In the genomic region with DNA sequence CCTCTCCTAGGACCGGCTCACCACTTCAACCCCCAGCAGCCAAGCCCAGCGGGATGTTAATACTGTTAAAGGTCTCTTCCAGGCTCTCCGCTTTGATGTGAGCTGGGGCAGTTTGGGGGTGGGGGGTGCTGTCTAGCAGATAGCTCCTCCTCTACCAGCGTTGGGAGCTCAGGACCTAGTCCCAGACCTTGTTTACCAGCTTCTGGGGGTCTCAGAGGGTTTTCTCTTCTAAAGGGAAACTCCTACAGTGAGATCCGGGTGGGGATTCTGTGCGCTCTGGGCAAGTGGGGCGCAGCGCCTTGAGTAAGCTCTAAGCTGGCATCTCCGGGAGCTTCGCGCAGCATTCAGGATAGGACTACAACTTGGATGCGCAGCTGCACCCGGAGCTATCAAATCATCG, we compare ENCODE assay signal across 17 mouse cellular contexts. TPM values are rescaled to one million over a fixed set of nuclear protein-coding genes. Genes with fewer than 3 reads are reported as not detected.
DNase-seq lines count a peak whose midpoint lies in the region; ATAC-seq and TF ChIP-seq lines count a peak whose summit lies in the region.
"Had no signal": no experiment of that assay in that cellular context is flagged by ENCODE, and none has a peak within 500 bp of the region (broad histone marks: within the 10 kb centered on the region; RNA-seq: fewer than 3 reads in every experiment).

No protein-coding gene starts in this region.

- H3K36me3 ChIP-seq in forebrain, embryonic 12.5 days (replicated peaks), result no peaks in the 10 kb centered on the region
- no peaks in the 10 kb centered on the region for H3K36me3 ChIP-seq in forebrain, embryonic 11.5 days (ENCODE audit: control insufficient read depth, insufficient read depth, low read length)
- H3K36me3 ChIP-seq in hindbrain, postnatal 0 days (ENCODE audit: insufficient read depth, low read length), result no peaks in the 10 kb centered on the region
- H3K36me3 ChIP-seq in hindbrain, embryonic 13.5 days, result no peaks in the 10 kb centered on the region
- H3K36me3 ChIP-seq in midbrain, embryonic 12.5 days, result no peaks in the 10 kb centered on the region
- H3K36me3 ChIP-seq: lung, embryonic 15.5 days; neural tube, embryonic 13.5 days had no signal

- H3K4me3 ChIP-seq in forebrain, embryonic 12.5 days (replicated peaks), result no peak overlapping the region
- no peak overlapping the region for H3K4me3 ChIP-seq in forebrain, embryonic 11.5 days (ENCODE audit: low read depth, low read length)
- H3K4me3 ChIP-seq in hindbrain, postnatal 0 days (ENCODE audit: low read length), result peak overlapping the region; percentile 7; the same call in 1 of the 2 replicates
- no peak overlapping the region for H3K4me3 ChIP-seq in hindbrain, embryonic 13.5 days
- no peak overlapping the region for H3K4me3 ChIP-seq in midbrain, embryonic 12.5 days
- H3K4me3 ChIP-seq: left cerebral cortex, adult 2 months; lung, embryonic 15.5 days; neural tube, embryonic 13.5 days had no signal

- peak overlapping the region; percentile 19; the same call in 1 of the 2 replicates for H3K4me2 ChIP-seq in forebrain, embryonic 12.5 days
- no peak overlapping the region for H3K4me2 ChIP-seq in forebrain, embryonic 11.5 days (ENCODE audit: low read depth, low read length, severe bottlenecking)
- H3K4me2 ChIP-seq in hindbrain, postnatal 0 days (ENCODE audit: low read depth, low read length), result peak overlapping the region; percentile 29
- H3K4me2 ChIP-seq in hindbrain, embryonic 13.5 days, result no peak overlapping the region
- H3K4me2 ChIP-seq in midbrain, embryonic 12.5 days (replicated peaks), result peak overlapping the region; percentile 22; the same call in 1 of the 2 replicates
- H3K4me2 ChIP-seq: liver, embryonic 11.5 days; lung, embryonic 15.5 days; neural tube, embryonic 13.5 days had no signal

- peaks cover 14% of the 10 kb centered on the region for H3K4me1 ChIP-seq in forebrain, embryonic 12.5 days
- peaks cover 4% of the 10 kb centered on the region; the same call in 1 of the 2 replicates for H3K4me1 ChIP-seq in forebrain, embryonic 11.5 days (replicated peaks; ENCODE audit: control insufficient read depth, insufficient read depth, low read length)
- no peaks in the 10 kb centered on the region for H3K4me1 ChIP-seq in hindbrain, postnatal 0 days (ENCODE audit: insufficient read depth, low read length)
- 0 out of 2 replicates have a peak, but pooled peaks cover 9% of the 10 kb centered on the region for H3K4me1 ChIP-seq in hindbrain, embryonic 13.5 days (replicated peaks)
- peaks cover 9% of the 10 kb centered on the region for H3K4me1 ChIP-seq in midbrain, embryonic 12.5 days
- H3K4me1 ChIP-seq: lung, embryonic 15.5 days had no signal

- TF ChIP-seq POLR2A in brain, embryonic 14.5 days (IDR thresholded peaks at IDR 0.05; ENCODE audit: borderline replicate concordance, extremely low read depth, insufficient read depth, insufficient read length, poor library complexity, severe bottlenecking), result no peak

- H3K9ac ChIP-seq in forebrain, embryonic 12.5 days, result no peak overlapping the region
- no peak overlapping the region for H3K9ac ChIP-seq in forebrain, embryonic 11.5 days (ENCODE audit: low read length)
- no peak overlapping the region for H3K9ac ChIP-seq in hindbrain, postnatal 0 days (replicated peaks; ENCODE audit: low read length)
- no peak overlapping the region for H3K9ac ChIP-seq in hindbrain, embryonic 13.5 days
- no peak overlapping the region for H3K9ac ChIP-seq in midbrain, embryonic 12.5 days (replicated peaks)
- H3K9ac ChIP-seq: lung, embryonic 15.5 days; neural tube, embryonic 13.5 days had no signal

- ATAC-seq in forebrain, embryonic 12.5 days (ENCODE audit: low FRiP score), result no peak
- no peak for ATAC-seq in forebrain, embryonic 11.5 days (replicated peaks; ENCODE audit: low FRiP score)
- ATAC-seq in hindbrain, postnatal 0 days, result no peak
- ATAC-seq in hindbrain, embryonic 13.5 days (ENCODE audit: low FRiP score), result no peak
- no peak for ATAC-seq in midbrain, embryonic 12.5 days (ENCODE audit: low FRiP score, low read depth)

- TF ChIP-seq CTCF in hindbrain, postnatal 0 days (IDR thresholded peaks at IDR 0.05; ENCODE audit: low read depth), result no peak
- no peak for TF ChIP-seq CTCF in brain, embryonic 14.5 days (IDR thresholded peaks at IDR 0.05; ENCODE audit: borderline replicate concordance, extremely low read depth, insufficient read depth, insufficient read length)

- peaks cover 69% of the 10 kb centered on the region for H3K27me3 ChIP-seq in forebrain, embryonic 12.5 days
- peaks cover 36% of the 10 kb centered on the region for H3K27me3 ChIP-seq in forebrain, embryonic 11.5 days (ENCODE audit: control insufficient read depth, insufficient read depth, low read length)
- peaks cover 30% of the 10 kb centered on the region for H3K27me3 ChIP-seq in hindbrain, postnatal 0 days (ENCODE audit: insufficient read depth, low read length)
- peaks cover 71% of the 10 kb centered on the region for H3K27me3 ChIP-seq in hindbrain, embryonic 13.5 days
- H3K27me3 ChIP-seq in midbrain, embryonic 12.5 days, result peaks cover 65% of the 10 kb centered on the region

- no peak overlapping the region for H3K27ac ChIP-seq in forebrain, embryonic 12.5 days
- H3K27ac ChIP-seq in forebrain, embryonic 11.5 days (ENCODE audit: low read depth, low read length), result no peak overlapping the region
- no peak overlapping the region for H3K27ac ChIP-seq in hindbrain, postnatal 0 days
- H3K27ac ChIP-seq in hindbrain, embryonic 13.5 days, result no peak overlapping the region
- H3K27ac ChIP-seq in midbrain, embryonic 12.5 days (replicated peaks), result no peak overlapping the region
- H3K27ac ChIP-seq: left cerebral cortex, adult 2 months; lung, embryonic 15.5 days; neural tube, embryonic 13.5 days had no signal

- no peaks in the 10 kb centered on the region for H3K9me3 ChIP-seq in forebrain, embryonic 12.5 days
- no peaks in the 10 kb centered on the region for H3K9me3 ChIP-seq in forebrain, embryonic 11.5 days (ENCODE audit: control insufficient read depth, low read length)
- H3K9me3 ChIP-seq in hindbrain, postnatal 0 days (ENCODE audit: low read length), result no peaks in the 10 kb centered on the region
- no peaks in the 10 kb centered on the region for H3K9me3 ChIP-seq in hindbrain, embryonic 13.5 days
- no peaks in the 10 kb centered on the region for H3K9me3 ChIP-seq in midbrain, embryonic 12.5 days
- H3K9me3 ChIP-seq: lung, embryonic 15.5 days; megakaryocyte, embryonic 14.5 days; neural tube, embryonic 13.5 days had no signal

- DNase-seq in forebrain, embryonic 11.5 days (ENCODE audit: low spot score), result no peak
- DNase-seq in hindbrain, postnatal 0 days (ENCODE audit: low spot score), result no peak
- peak; percentile 41 for DNase-seq in brain, embryonic 14.5 days (ENCODE audit: low read depth)
- DNase-seq in layer of hippocampus, adult 9-10 months (ENCODE audit: low spot score), result no peak
- DNase-seq in testis, postnatal 14 days (ENCODE audit: low spot score), result no peak
- DNase-seq: adrenal gland, postnatal 10 days; gastrocnemius, postnatal 36 days; kidney, adult 2 months; thymus, postnatal 4 days had no signal

- 3% methylated on average over 14 of the region's 14 CpGs for WGBS in forebrain, embryonic 12.5 days
- WGBS in forebrain, embryonic 11.5 days, result 1% methylated on average over 14 of the region's 14 CpGs
- 3% methylated on average over 14 of the region's 14 CpGs for WGBS in hindbrain, postnatal 0 days
- WGBS in hindbrain, embryonic 13.5 days, result 2% methylated on average over 14 of the region's 14 CpGs
- WGBS in midbrain, embryonic 12.5 days, result 1% methylated on average over 14 of the region's 14 CpGs

RNA-seq across cellular contexts. Expression of a gene that starts 9.7 kb away (rescaled TPM):
- polyA plus RNA-seq in forebrain, embryonic 12.5 days (2016; fragmentation: Nextera tagmentation; extraction: Ambion mirVana), result 20.5 and 24.9 TPM in 2 replicates
- polyA plus RNA-seq in forebrain, embryonic 11.5 days (2014; fragmentation: Nextera tagmentation; extraction: Ambion mirVana), result 22.9 and 25.8 TPM in 2 replicates
- 16.2 and 19.4 TPM in 2 replicates for total RNA-seq in hindbrain, postnatal 0 days (2014; rRNA removed)
- polyA plus RNA-seq in hindbrain, postnatal 0 days (2015; fragmentation: Nextera tagmentation; extraction: Ambion mirVana), result 8.6 and 8.9 TPM in 2 replicates
- 0.43 and 0.65 TPM in 2 replicates for polyA plus RNA-seq in hindbrain, embryonic 13.5 days (2015; fragmentation: Nextera tagmentation; extraction: Ambion mirVana)
- polyA plus RNA-seq in brain, embryonic 14.5 days (2012; rRNA removed), result 12.6 and 33.7 TPM in 2 replicates
- 0.85 and 2.9 TPM in 2 replicates for polyA plus RNA-seq in midbrain, embryonic 12.5 days (2016; fragmentation: Nextera tagmentation; extraction: Ambion mirVana)
- total RNA-seq: gastrocnemius, postnatal 36 days had no signal
- polyA plus RNA-seq: liver, embryonic 11.5 days; lung, embryonic 15.5 days had no signal

RNA-seq across cellular contexts. Expression of a gene that starts 37.8 kb away (rescaled TPM):
- 68.4 and 69.0 TPM in 2 replicates for polyA plus RNA-seq in forebrain, embryonic 12.5 days (2016; fragmentation: Nextera tagmentation; extraction: Ambion mirVana)
- 60.8 and 66.8 TPM in 2 replicates for polyA plus RNA-seq in forebrain, embryonic 11.5 days (2014; fragmentation: Nextera tagmentation; extraction: Ambion mirVana)
- total RNA-seq in hindbrain, postnatal 0 days (2014; rRNA removed), result 34.1 and 36.8 TPM in 2 replicates
- polyA plus RNA-seq in hindbrain, postnatal 0 days (2015; fragmentation: Nextera tagmentation; extraction: Ambion mirVana), result 25.8 and 27.2 TPM in 2 replicates
- 47.9 and 49.5 TPM in 2 replicates for polyA plus RNA-seq in hindbrain, embryonic 13.5 days (2015; fragmentation: Nextera tagmentation; extraction: Ambion mirVana)
- 44.5 and 60.5 TPM in 2 replicates for polyA plus RNA-seq in brain, embryonic 14.5 days (2012; rRNA removed)
- 69.3 and 70.9 TPM in 2 replicates for polyA plus RNA-seq in midbrain, embryonic 12.5 days (2016; fragmentation: Nextera tagmentation; extraction: Ambion mirVana)

Comparison
In these comparisons a context has a peak if more than half of its experiments do, and no peak if none do; other contexts are left out.
1. H3K4me2 ChIP-seq: peak in forebrain, embryonic 12.5 days (single experiment), hindbrain, postnatal 0 days (single experiment) and midbrain, embryonic 12.5 days (single experiment); none in forebrain, embryonic 11.5 days (single experiment) and hindbrain, embryonic 13.5 days (single experiment).